In genomic region chr6:116135971-116136632, GRCm38 (mm10) we compare ENCODE assay signal across 10 mouse cellular contexts. TPM values are rescaled to one million over a fixed set of nuclear protein-coding genes. Genes with fewer than 3 reads are reported as not detected.
A peak's percentile ranks its signal among the peaks of the same experiment; 100 is the strongest.
DNase-seq lines count a peak whose midpoint lies in the region; ATAC-seq and TF ChIP-seq lines count a peak whose summit lies in the region.
"Had no signal": no experiment of that assay in that cellular context is flagged by ENCODE, and none has a peak within 500 bp of the region (broad histone marks: within the 10 kb centered on the region; RNA-seq: fewer than 3 reads in every experiment).

No protein-coding gene starts in this region.

- H3K27me3 ChIP-seq in kidney, adult 2 months (replicated peaks; ENCODE audit: control insufficient read depth, insufficient read depth, low read length): no peaks in the 10 kb centered on the region
- no peaks in the 10 kb centered on the region for H3K27me3 ChIP-seq in kidney, embryonic 16.5 days (ENCODE audit: insufficient read depth, low read length)
- no peaks in the 10 kb centered on the region for H3K27me3 ChIP-seq in heart, postnatal 0 days (ENCODE audit: control insufficient read depth, insufficient read depth, low read length)
- H3K27me3 ChIP-seq in lung, embryonic 15.5 days: no peaks in the 10 kb centered on the region
- H3K27me3 ChIP-seq: embryonic facial prominence, embryonic 12.5 days; limb, embryonic 15.5 days had no signal

- no peaks in the 10 kb centered on the region for H3K9me3 ChIP-seq in kidney, embryonic 16.5 days (ENCODE audit: low read length)
- H3K9me3 ChIP-seq in heart, postnatal 0 days (replicated peaks; ENCODE audit: control insufficient read depth, low read length): no peaks in the 10 kb centered on the region
- H3K9me3 ChIP-seq in lung, embryonic 15.5 days: no peaks in the 10 kb centered on the region
- H3K9me3 ChIP-seq: embryonic facial prominence, embryonic 12.5 days; limb, embryonic 15.5 days had no signal

- no peak for TF ChIP-seq POLR2A in kidney, adult 2 months (IDR thresholded peaks at IDR 0.05; ENCODE audit: low read depth, low read length)

- no peak for ATAC-seq in kidney, embryonic 16.5 days (ENCODE audit: low FRiP score, low TSS enrichment)
- ATAC-seq in CD4-positive, CD25-positive, alpha-beta regulatory T cell, adult 4 months: peak; percentile 67
- ATAC-seq in heart, postnatal 0 days (ENCODE audit: insufficient read depth, low read depth): no peak
- no peak for ATAC-seq in lung, embryonic 15.5 days (ENCODE audit: borderline replicate concordance, extremely low read depth, low FRiP score, low TSS enrichment)

- peak; percentile 60 for TF ChIP-seq CTCF in kidney, adult 2 months (conservative IDR thresholded peaks at IDR 0.05; ENCODE audit: insufficient read depth, insufficient read length, low read depth, low read length)
- peak; percentile 64 for TF ChIP-seq CTCF in heart, postnatal 0 days (IDR thresholded peaks at IDR 0.05; ENCODE audit: low read depth)

- no peak overlapping the region for H3K9ac ChIP-seq in kidney, embryonic 16.5 days (replicated peaks; ENCODE audit: low read length)
- H3K9ac ChIP-seq in heart, postnatal 0 days (replicated peaks; ENCODE audit: low read depth, low read length): no peak overlapping the region
- H3K9ac ChIP-seq in lung, embryonic 15.5 days: no peak overlapping the region
- H3K9ac ChIP-seq: embryonic facial prominence, embryonic 12.5 days; limb, embryonic 15.5 days had no signal

- H3K36me3 ChIP-seq in kidney, adult 2 months (ENCODE audit: control insufficient read depth, insufficient read depth, low read length): no peaks in the 10 kb centered on the region
- H3K36me3 ChIP-seq in kidney, embryonic 16.5 days (ENCODE audit: insufficient read depth, low read length): 0 out of 2 replicates have a peak, but pooled peaks cover 5% of the 10 kb centered on the region
- peaks cover 5% of the 10 kb centered on the region; the same call in 1 of the 2 replicates for H3K36me3 ChIP-seq in heart, postnatal 0 days (replicated peaks; ENCODE audit: control insufficient read depth, insufficient read depth, low read length)
- no peaks in the 10 kb centered on the region for H3K36me3 ChIP-seq in lung, embryonic 15.5 days
- H3K36me3 ChIP-seq: embryonic facial prominence, embryonic 12.5 days had no signal

- peak; percentile 59 for DNase-seq in kidney, adult 2 months
- peak; percentile 33 for DNase-seq in adrenal gland, postnatal 10 days
- DNase-seq in heart, postnatal 0 days (ENCODE audit: low spot score): peak; percentile 35
- peak; percentile 55 for DNase-seq in thymus, postnatal 4 days
- no peak for DNase-seq in ovary, adult 18-20 months (ENCODE audit: low spot score)

- TF ChIP-seq EP300 in heart, postnatal 0 days (IDR thresholded peaks at IDR 0.05; ENCODE audit: low read depth): no peak

- 40% methylated on average over 7 of the region's 7 CpGs for WGBS in kidney, adult 2 months
- WGBS in kidney, embryonic 16.5 days: 52% methylated on average over 7 of the region's 7 CpGs
- WGBS in heart, postnatal 0 days: 28% methylated on average over 7 of the region's 7 CpGs
- WGBS in lung, embryonic 15.5 days: 36% methylated on average over 7 of the region's 7 CpGs

- H3K4me2 ChIP-seq in kidney, embryonic 16.5 days (replicated peaks; ENCODE audit: low read depth, low read length): no peak overlapping the region
- H3K4me2 ChIP-seq in heart, postnatal 0 days (ENCODE audit: low read depth, low read length): 0 out of 2 replicates have a peak overlapping the region, but pooled peaks have one; percentile 18
- 0 out of 2 replicates have a peak overlapping the region, but pooled peaks have one; percentile 5 for H3K4me2 ChIP-seq in lung, embryonic 15.5 days
- H3K4me2 ChIP-seq: embryonic facial prominence, embryonic 12.5 days; limb, embryonic 15.5 days had no signal

- H3K4me3 ChIP-seq in kidney, adult 2 months (ENCODE audit: insufficient read depth, low read depth, low read length): no peak overlapping the region
- no peak overlapping the region for H3K4me3 ChIP-seq in kidney, embryonic 16.5 days (ENCODE audit: low read length)
- H3K4me3 ChIP-seq in heart, postnatal 0 days (ENCODE audit: low read depth, low read length): no peak overlapping the region
- no peak overlapping the region for H3K4me3 ChIP-seq in lung, embryonic 15.5 days
- H3K4me3 ChIP-seq: embryonic facial prominence, embryonic 12.5 days; limb, embryonic 15.5 days had no signal

- H3K27ac ChIP-seq in kidney, adult 2 months (ENCODE audit: insufficient read depth, low read depth, low read length): no peak overlapping the region
- H3K27ac ChIP-seq in kidney, embryonic 16.5 days (ENCODE audit: low read length): no peak overlapping the region
- no peak overlapping the region for H3K27ac ChIP-seq in heart, postnatal 0 days (ENCODE audit: low read depth)
- no peak overlapping the region for H3K27ac ChIP-seq in lung, embryonic 15.5 days
- H3K27ac ChIP-seq: embryonic facial prominence, embryonic 12.5 days; limb, embryonic 15.5 days had no signal

- no peaks in the 10 kb centered on the region; the same call in 1 of the 2 replicates for H3K4me1 ChIP-seq in kidney, adult 2 months (ENCODE audit: control insufficient read depth, insufficient read depth, low read length)
- no peaks in the 10 kb centered on the region for H3K4me1 ChIP-seq in kidney, embryonic 16.5 days (ENCODE audit: insufficient read depth, low read length)
- H3K4me1 ChIP-seq in heart, postnatal 0 days (ENCODE audit: control insufficient read depth, insufficient read depth): no peaks in the 10 kb centered on the region
- peaks cover 7% of the 10 kb centered on the region; the same call in 1 of the 2 replicates for H3K4me1 ChIP-seq in lung, embryonic 15.5 days
- H3K4me1 ChIP-seq: embryonic facial prominence, embryonic 12.5 days; limb, embryonic 15.5 days had no signal

RNA-seq across cellular contexts. Expression of gene Tmcc1, which starts 57.2 kb away (rescaled TPM):
- polyA plus RNA-seq in kidney, adult 2 months (2012; rRNA removed): 8.6 and 10.1 TPM in 2 replicates
- 10.6 and 20.6 TPM in 2 replicates for polyA plus RNA-seq in kidney, embryonic 16.5 days (2015; fragmentation: Nextera tagmentation; extraction: Ambion mirVana)
- polyA plus RNA-seq in CD4-positive, CD25-positive, alpha-beta regulatory T cell, adult 4 months (2017; shearing (Covaris generic)): 10 to 100 TPM; 30.4 to 30.8 TPM
- 10 to 100 TPM; 22.9 to 27.0 TPM for total RNA-seq in adrenal gland, postnatal 10 days (2021)
- 21.1 and 26.9 TPM in 2 replicates for total RNA-seq in heart, postnatal 0 days (2014; rRNA removed; ENCODE audit: low replicate concordance)
- 6.9 and 7.8 TPM in 2 replicates for polyA plus RNA-seq in heart, postnatal 0 days (2015; fragmentation: Nextera tagmentation; extraction: Ambion mirVana)
- 11.1 and 13.2 TPM in 2 replicates for polyA plus RNA-seq in lung, embryonic 15.5 days (2015; fragmentation: Nextera tagmentation; extraction: Ambion mirVana)
